Mouse (Mus musculus): Measurements from ENCODE around the gene Lpar3. TPM values are rescaled to one million over a fixed set of nuclear protein-coding genes. Genes with fewer than 3 reads are reported as not detected.

Gene Lpar3
- polyA plus RNA-seq, 3 experiments from 2014 or later: 0.23 TPM; not detected in 2

- no peak for ATAC-seq
Observed at GRCm38 (mm10) chr3:146211141-146211747, 9.5 kb upstream of the Lpar3 start.

DNA sequence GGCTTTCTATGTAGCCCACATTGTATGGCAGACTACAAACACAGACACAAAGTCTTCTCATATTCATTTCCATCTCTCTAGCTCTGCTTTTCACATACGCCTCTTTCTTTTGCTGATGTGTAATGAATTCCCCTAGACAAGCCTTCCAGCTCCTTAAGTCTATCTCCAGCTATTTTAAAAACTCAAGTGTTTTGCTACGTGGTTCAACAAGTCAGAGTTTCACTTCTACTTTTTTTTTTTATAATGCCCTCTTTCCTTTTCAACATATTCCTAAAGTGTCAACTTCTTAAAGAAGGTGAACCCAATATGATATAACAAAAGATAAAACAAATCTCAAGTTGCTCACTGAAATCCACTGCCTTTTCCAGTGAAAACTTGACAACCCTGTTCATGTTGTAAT, 8.8 kb upstream of the Lpar3 start:
- ATAC-seq: no peak

DNA sequence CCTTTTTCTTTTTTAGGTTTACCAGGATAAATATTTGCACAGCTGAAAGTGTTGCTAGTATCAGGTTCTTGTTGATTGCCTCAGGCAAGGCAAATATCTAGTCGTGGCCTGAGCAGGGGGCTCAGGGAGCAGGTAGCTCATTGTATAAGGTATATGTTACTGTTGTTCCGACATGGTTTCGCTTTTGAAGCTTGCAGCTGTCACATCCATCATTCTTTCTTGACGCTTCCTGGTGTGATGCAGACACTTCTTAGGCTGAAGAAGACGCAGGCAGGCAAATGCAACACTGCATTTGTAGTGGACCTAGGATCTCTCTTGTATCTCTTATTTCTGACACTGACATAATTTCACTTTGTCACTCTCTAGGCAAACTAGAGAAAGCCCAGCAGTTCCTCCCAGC, 7.4 kb upstream of the Lpar3 start:
- no peak for ATAC-seq

DNA sequence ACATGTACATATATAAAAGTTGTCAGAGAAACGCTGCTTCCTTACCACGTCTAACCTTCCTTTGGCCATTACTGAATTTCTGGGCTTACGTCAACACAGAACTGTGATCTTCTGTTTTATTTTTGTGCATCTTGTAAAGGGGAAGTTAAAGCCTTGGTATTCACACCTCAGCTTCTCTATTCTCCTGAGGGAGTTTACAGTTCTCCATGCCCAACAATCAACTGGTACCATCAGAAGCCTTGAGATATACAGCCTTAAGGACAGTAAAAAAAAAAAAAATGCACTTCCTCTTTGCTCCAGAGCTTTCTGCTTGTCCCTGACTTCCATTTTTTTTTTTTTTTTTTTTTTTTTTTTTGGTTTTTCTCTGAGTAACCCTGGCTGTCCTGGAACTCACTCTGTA, 4.2 kb upstream of the Lpar3 start:
- ATAC-seq: no peak

GRCm38 (mm10) chr3:146224271-146224670, 3.5 kb downstream of the Lpar3 start:
- ATAC-seq: no peak

GRCm38 (mm10) chr3:146225061-146225761, 4.4 kb downstream of the Lpar3 start:
- ATAC-seq: no peak

- no peak for ATAC-seq
Observed at GRCm38 (mm10) chr3:146227427-146227826, 6.7 kb downstream of the Lpar3 start.

DNA sequence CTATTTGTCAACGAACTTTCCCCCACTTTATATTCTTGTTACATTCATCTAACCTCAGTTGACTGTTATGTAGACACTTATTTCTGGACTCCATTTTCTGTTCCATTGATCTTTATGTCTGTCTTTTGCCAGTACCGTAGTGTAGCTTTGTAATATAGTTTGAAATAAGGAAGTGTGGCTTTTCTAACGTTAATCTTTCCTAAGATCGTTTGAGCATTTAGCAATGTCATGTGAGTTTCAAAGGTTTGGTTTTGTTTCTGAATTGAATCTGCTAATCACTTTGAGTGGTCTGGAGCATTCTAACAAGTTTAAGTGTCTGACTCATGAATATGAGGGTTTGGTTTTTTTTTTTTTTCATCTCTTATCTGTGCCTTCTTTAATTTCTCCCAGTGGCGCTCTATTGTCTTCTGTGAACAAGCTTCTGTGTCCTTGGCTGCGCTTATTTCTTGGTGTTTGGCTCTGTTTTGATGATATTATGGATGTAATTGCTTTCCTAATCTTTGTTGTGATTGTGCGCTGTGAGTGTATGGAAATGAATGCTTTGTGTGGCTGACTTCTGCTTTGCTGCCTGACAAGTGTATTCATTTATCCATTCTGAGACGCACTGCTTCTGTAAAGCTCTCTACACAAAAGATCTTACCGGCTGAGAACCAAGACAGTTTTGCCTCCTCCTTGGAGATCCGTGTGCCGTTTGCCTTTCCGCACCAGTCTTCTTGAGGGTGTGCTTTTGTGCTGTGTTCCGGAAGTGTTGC, 8.0 kb downstream of the Lpar3 start:
- ATAC-seq: no peak

- ATAC-seq: no peak
Observed at GRCm38 (mm10) chr3:146232708-146233107, 11.9 kb downstream of the Lpar3 start.

- ATAC-seq: no peak
Observed at GRCm38 (mm10) chr3:146233741-146234140, 13.0 kb downstream of the Lpar3 start.

GRCm38 (mm10) chr3:146234530-146234929, 13.8 kb downstream of the Lpar3 start:
- ATAC-seq: no peak

DNA sequence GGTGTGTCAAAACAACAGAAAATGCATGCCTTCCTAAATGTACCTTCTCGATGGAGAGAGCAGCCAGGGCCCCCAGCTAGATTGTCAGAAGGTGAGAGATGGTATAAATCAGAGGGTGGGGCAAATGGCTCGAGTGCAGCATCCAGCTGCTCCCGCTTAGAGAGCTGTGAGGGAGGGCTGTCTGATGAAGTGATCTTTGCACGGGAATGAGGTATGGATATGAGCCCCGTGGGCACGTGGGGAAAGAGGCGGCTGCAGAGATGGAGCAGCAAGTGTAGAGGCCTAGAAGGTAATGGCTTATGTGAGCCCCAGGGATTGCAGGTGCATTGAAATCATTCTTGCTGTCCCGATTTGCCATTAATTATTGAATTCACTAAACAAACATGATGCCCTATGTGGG, 15.5 kb downstream of the Lpar3 start:
- no peak for ATAC-seq

DNA sequence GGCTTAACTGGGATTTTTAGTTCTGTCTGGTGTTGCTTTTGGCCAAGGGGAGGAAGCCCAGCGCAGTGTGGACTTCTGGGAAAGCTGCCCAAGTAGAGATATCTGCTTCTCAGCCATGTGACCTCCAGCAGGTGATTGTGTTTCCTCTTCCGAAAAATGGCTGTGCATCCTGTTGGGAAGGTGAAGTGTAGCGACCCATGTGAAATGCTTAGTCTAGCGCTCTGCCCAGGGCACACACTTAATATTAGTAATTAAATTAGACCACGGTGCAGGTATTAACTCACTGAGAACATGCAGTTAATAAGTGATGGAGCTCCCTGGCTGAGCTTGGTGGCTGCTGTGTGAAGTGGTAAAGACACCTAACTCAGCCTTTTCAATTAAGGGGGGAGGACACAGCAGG, 16.9 kb downstream of the Lpar3 start:
- no peak for ATAC-seq

GRCm38 (mm10) chr3:146244630-146245029, 23.9 kb downstream of the Lpar3 start:
- no peak for ATAC-seq

GRCm38 (mm10) chr3:146246557-146246956, 25.8 kb downstream of the Lpar3 start:
- ATAC-seq: no peak

DNA sequence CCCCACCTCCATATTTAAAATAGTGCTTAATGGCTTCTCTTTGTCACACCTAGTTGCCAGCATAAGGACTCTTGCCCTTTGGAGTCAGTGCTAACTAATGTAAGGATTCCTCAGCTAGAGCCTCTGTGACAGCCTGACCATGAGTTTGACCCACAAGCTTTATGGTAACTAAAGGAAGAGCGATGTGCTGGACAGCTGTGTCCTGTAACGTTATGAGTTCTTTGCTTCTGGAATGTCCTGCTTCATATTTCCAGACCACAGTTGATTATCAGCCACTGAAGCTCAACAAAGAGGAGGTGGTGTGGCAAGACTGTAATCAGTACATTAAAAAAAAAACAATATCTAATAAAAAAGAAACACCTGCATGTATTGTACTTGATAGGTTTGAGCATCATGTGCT, 26.2 kb downstream of the Lpar3 start:
- ATAC-seq: no peak

- ATAC-seq: no peak
Observed at GRCm38 (mm10) chr3:146249895-146250294, 29.1 kb downstream of the Lpar3 start.

GRCm38 (mm10) chr3:146251771-146252170, 31.0 kb downstream of the Lpar3 start:
- ATAC-seq: no peak

DNA sequence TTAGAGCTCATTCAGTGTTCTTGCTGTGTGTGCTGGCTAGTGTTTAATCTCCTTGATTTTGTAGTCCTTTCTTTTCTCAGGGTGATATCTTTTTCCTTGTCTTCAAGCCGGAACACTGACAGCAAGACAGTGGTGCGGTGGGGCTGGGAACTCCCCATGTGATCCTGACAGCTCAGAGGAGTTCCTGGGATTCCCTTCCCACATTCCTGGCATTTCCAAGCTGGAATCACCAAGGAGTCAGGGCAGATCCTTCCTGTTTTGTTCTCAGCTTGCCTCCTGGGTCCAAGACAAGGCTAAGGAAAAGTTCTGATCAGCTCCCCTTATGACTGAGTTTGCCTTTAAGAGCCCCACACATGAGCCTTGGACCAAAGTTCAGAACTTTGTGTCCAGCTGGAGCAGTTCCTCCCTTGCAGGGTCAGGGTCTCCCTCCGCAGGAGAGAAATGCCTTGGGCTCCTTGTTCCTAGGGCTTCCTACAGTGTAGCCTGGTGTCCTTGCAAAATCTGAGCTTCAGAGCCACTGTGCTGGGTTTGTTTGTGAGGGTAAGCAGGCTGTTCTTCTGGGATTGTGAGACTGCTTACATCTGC, 33.1 kb downstream of the Lpar3 start:
- ATAC-seq: no peak

GRCm38 (mm10) chr3:146255123-146255522, 34.4 kb downstream of the Lpar3 start:
- ATAC-seq: no peak

DNA sequence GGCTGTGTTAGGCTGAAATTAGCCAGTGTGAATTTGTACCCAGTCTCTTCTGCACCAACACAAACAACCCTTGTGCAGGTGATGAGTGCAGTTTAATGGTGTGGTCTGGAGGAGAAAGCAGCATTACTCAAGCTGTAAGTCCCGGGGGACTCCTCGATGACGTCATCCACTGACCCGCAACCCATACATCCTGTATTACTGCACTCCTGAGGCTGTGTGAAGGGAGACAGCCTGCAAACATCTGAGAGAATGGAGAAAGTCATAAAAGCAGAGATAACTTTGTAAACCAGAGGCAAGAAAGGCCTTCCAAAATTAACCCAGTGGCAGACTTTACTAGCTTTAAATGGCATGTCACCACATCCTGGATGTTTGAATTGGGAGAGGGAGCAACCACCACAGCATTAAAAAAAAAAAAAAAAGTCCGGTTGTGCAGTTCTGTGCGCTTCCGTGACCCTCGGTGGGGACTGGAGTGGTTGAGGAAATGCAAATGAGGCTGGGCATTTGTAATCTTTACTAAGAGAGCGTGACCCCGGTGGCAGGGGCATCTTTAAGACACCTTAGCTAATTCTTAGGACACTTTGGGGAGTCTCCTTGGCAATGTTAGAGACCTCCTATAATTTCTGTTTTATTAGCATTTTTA, 36.8 kb downstream of the Lpar3 start:
- ATAC-seq: peak; percentile 52

GRCm38 (mm10) chr3:146260203-146260602, 39.4 kb downstream of the Lpar3 start:
- no peak for ATAC-seq

DNA sequence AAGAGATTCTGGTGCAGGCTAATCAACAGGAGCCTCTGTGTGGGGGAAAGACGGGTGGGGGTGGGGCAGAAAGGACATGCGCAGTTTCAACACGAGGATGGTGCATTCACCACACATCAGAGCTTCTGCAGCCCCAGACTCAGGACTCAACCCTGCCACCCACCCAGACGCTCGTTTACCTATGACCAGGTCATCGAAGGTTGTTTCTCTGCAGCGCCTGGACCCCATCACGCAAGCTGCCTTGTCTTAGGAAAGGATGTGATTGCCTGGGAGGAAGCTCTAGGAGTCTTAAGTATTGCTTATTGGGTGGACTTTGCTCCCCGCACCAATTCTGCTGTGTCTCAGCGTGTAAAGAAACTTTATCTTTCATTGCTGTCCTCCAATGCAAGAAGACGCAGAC, 40.1 kb downstream of the Lpar3 start:
- ATAC-seq: no peak

Data from inflammation-experienced regulatory T-cells, adult 6 months (primary cell).